Mouse (Mus musculus): ENCODE measurements at regions not wholly inside any gene's neighbourhood (a gene's known extent, or its start where the extent isn't known, plus 50 kb on each side); places are given as distances from the start of the nearest gene placed in this dataset.
A peak's percentile ranks its signal among the peaks of the same experiment; 100 is the strongest.

DNA sequence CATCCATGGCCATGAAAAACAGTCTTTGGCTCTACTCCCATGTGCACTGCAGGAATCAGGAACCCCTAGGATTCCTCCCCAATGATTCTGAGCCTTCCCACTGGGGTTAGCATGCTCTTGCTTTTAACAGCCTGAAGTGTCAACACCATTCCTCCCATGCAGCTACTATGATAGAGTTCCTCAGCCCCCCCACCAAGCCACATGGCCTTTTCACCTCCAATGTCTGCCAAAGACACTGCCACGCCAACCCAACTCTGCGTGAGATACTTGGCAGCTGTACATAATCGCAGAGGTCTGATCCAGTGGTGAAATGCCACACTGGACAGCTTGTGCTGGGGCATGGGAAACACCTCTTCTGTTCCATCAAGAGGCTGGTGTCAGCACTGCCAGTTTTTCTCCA lies 128.6 kb upstream of the H2al1a start:
- DNase-seq: peak; percentile 27

DNA sequence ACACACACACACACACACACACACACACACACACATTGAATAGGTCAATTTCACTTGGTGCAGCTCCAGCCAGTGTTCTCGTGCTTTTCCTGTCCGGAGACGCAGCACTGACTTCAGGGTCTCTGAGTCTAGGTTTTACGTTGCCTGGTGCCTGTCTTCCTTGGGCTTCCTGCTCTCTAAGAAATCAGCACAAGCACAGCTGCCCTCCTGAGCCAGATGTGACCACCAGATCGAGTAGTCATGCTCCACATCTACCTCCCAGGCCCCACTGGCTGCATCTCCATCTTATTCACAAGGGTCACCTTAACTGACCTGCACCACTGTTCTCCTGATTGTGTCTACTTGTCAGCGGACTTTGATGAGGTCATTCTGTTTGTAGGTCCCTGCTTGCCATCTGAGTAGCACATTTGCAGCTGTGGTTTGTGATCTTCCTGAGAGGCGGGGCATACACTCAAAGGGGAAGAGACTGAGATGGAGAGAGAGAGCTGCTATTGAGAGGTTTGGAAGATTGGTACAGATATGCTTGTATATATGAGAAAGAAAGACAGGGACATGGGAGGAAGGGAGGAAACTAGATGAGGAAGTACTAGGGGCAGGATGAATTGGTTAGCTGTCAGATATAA lies 118.8 kb upstream of the H2al1a start:
- DNase-seq: no peak

DNA sequence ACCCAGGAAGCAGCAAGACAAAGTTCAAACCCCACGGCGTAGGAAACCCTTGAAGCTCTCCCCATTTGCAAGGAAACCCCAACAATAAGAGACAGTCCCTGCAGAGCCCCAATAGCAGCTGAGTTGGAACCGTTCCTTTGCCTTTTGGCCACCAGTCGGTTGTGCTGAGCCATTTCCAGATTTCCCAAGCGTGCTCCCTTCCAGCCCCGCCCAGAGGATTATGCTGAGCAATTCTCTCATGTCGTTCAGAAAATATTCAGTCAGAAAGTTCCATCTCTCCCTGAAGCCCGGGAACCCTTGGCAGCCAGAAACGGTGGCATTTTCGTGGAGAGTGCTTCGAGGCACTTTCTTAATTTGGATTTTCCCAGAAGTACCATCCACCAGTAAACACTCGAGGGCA lies 117.2 kb upstream of the H2al1a start:
- peak; percentile 5 for DNase-seq

DNA sequence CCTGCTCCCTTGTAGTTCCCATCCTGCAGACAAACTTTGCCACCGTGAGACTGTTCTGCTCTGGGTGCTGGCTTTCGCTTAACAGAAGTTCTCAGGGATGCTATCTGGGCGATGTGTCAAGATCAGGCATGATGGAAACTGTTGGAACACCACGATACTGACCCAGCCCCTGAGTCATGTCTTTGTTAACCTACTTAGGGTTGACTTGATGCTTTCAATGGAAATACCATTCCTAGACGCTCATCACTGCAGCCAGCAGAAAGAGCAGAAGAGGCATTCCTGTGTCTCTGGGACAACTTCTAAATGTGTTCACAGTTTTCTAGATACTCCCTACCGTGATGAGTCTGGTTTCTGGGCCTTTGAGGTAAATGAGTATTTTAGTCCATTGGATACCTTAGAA lies 108.2 kb upstream of the H2al1a start:
- DNase-seq: no peak

DNA sequence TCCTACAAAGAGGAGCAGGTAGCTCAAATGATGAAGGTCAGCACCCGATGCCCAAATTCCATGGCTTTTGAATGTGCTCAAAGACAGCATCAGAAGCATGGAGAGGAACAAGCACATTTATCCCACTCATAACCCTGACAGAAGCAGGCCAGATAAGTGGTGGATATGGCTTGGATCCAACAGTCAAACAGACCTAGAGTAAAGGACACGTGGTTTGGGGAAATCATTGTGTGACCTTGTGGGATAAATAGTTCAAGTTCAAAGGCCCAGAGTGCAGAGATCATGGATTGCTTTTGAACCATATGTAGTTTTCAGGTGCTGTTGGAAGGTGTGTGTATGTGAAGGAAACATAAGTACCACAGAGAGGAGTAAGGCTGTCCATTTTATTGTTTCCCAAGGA lies 94.9 kb upstream of the H2al1a start:
- DNase-seq: no peak

DNA sequence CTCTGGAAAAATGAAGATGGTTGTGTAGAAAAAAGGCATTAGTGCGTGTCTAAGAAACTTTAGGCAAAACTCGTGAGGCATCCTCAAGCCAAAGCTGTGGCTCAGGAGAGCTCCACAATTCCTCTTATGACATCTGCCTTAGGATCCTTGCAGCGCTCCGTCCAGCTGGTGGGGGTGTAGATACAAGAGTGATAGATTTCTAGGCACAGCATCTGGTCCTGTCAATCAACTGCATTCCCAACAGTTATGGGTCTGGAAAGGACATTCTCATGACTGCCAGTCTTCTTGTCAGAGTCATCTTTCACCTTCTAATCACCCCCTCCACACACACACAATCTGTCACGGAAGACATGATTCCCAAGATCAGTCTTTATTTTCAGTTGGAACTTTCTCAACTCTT lies 89.2 kb upstream of the H2al1a start:
- no peak for DNase-seq

DNA sequence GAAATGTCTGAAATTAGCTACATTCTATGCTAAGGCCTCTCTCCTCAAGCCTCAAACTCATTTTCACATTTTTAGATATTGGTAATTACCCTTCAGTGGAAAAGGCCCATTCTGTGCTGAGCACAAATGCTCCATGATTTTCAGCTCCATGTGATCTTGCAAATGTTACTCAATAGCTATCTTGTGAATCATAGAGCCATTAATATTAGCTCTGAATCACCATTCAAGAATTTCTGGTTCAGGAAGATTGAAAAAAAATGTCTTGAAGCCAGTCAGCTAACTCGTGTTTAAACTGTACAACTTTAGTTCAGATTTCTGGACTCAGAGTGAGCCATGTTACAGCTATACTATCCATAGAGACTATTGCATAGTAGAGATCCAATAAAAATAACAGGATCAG lies 86.2 kb upstream of the H2al1a start:
- DNase-seq: no peak

DNA sequence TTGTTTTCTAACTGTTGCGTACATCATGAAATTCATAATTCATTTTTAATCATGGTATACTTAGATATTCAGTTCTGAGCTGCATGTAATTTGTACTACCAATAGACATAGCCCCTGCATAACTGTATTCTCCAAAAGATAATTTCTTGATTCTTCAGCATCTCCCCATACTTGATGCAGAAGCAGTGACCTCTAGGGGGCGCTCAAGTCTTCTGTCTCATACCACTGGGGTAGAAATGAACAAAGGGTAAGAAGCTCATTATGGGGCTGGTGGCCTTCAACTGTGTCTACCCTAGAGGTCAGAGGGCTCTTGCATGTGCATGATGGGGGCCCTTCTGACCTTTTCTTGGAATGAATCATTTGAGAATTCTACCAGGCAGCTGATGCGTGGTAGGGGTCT lies 85.6 kb upstream of the H2al1a start:
- DNase-seq: peak; percentile 55

DNA sequence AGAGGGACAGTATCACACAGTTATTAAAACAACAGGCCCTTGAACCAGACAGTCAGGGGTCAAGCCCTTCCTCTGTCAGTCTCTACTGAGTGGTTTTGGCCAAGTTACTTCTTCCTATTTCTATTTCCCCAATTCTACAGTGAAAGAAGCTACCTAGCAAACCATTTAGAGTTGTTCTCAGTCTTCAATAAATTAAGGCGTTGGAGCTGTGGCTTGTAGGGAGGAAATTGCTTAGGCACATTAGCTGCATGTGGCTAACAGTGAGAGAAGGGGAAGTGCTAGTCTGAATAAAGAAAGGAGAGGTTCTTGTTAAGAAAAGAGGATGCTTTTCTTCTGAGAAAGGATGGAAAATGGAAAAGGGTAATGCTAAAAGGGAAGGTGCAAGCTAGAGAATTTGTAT lies 60.0 kb upstream of the H2al1a start:
- no peak for DNase-seq

DNA sequence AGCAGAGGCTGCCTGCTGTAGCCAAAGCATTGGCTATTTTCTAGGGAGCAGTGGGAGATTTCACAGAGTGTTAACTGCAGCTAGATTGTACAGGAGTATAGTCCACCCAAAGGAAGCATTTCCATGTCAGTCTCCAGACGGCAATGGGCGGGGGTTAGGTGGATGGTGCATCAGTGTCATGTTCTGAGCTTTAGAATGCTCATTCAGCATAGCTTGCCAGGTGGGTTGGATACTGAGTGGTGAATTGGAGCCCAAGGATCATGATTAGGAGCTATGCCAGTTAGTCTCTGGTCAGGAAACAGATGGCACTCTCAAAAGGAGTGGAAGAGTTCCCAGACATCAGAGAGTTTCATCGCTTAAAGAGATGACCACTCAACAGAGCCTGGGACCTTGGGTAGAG lies 53.5 kb upstream of the H2al1a start:
- no peak for DNase-seq
